Mouse (Mus musculus) left cerebral cortex, postnatal 25 days (tissue): ENCODE results near the gene Ddx41. TPM values are rescaled to one million over a fixed set of nuclear protein-coding genes. Genes with fewer than 3 reads are reported as not detected.
"Not testable (repeated sequence)": the region's sequence is repeated elsewhere in the genome, so short reads cannot be mapped to it uniquely, and the experiment has no call there.

Source experiments
- DNase-seq, 2 experiments: peaks; one replicate each; pipeline ENCODE4 v3.0.0; 2022; ENCODE audit warnings: low spot score in 2 of 2, mixed read lengths in 1 of 2
- intact Hi-C: fragments of 180-260 bp; cut with DNase I; formaldehyde crosslinking; loops from one replicate; pipeline ENCODE4 v1.15.1; 2025
- total RNA-seq, 2 experiments: library from RNA; stranded (reverse); gene quantifications; 2 replicates each; pipeline ENCODE4 v1.2.3; 2021

Gene Ddx41
- total RNA-seq, result 10 to 100 TPM; 53.6 to 58.0 TPM

GRCm38 (mm10) chr13:55536194-55537175 lies at the start of gene Ddx41:
Ddx41 (minus strand) TSS chr13:55536658.
- intact Hi-C loops, result loop anchor here (5.0 kb wide), 1 partner anchor 129 kb away; no protein-coding TSS in a partner anchor
- DNase-seq, result peak; percentile 100

- intact Hi-C loops, result no loop called here
- DNase-seq, result no peak
These were observed 41.6 kb upstream of the Ddx41 start for GRCm38 (mm10) chr13:55578086-55578485.

GRCm38 (mm10) chr13:55576872-55577271 lies 40.4 kb upstream of the Ddx41 start:
- intact Hi-C loops, DNase-seq: not testable (repeated sequence)

GRCm38 (mm10) chr13:55575932-55576331 lies 39.5 kb upstream of the Ddx41 start:
- intact Hi-C loops, result no loop called here
- no peak for DNase-seq

GRCm38 (mm10) chr13:55574321-55574720 lies 37.9 kb upstream of the Ddx41 start:
- intact Hi-C loops, result no loop called here
- DNase-seq, result no peak

GRCm38 (mm10) chr13:55573432-55573831 lies 37.0 kb upstream of the Ddx41 start, which contains the start of gene Tmed9:
Tmed9 (plus strand) TSS chr13:55573732.
- no peak for DNase-seq
- intact Hi-C loops, result no loop called here

- no peak for DNase-seq
- intact Hi-C loops, result no loop called here
These were observed 35.5 kb upstream of the Ddx41 start for GRCm38 (mm10) chr13:55571977-55572376.

- peak; percentile 92 to 93 for DNase-seq
- intact Hi-C loops, result no loop called here
These were observed 34.7 kb upstream of the Ddx41 start, which contains the start of gene Fam193b for GRCm38 (mm10) chr13:55571027-55571751. Fam193b (minus strand) TSS chr13:55571120.

- peak; percentile 31 for DNase-seq
- intact Hi-C loops, result no loop called here
These were observed 34.0 kb upstream of the Ddx41 start for GRCm38 (mm10) chr13:55570286-55570973.

- peak; percentile 18 to 32 for DNase-seq
- intact Hi-C loops, result no loop called here
These were observed 33.3 kb upstream of the Ddx41 start for GRCm38 (mm10) chr13:55569726-55570285.

GRCm38 (mm10) chr13:55568524-55568923 lies 32.1 kb upstream of the Ddx41 start:
- intact Hi-C loops, DNase-seq: not testable (repeated sequence)

GRCm38 (mm10) chr13:55567949-55568348 lies 31.5 kb upstream of the Ddx41 start:
- DNase-seq, result no peak
- intact Hi-C loops, result no loop called here

GRCm38 (mm10) chr13:55567001-55567400 lies 30.5 kb upstream of the Ddx41 start:
- intact Hi-C loops, result no loop called here
- DNase-seq, result no peak

GRCm38 (mm10) chr13:55563266-55563879 lies 26.9 kb upstream of the Ddx41 start:
- intact Hi-C loops, result no loop called here
- DNase-seq, result no peak

- no peak for DNase-seq
- intact Hi-C loops, result no loop called here
These were observed 21.0 kb upstream of the Ddx41 start for GRCm38 (mm10) chr13:55557499-55557898.

GRCm38 (mm10) chr13:55555921-55556320 lies 19.5 kb upstream of the Ddx41 start:
- DNase-seq, result no peak
- intact Hi-C loops, result no loop called here

- intact Hi-C loops, result no loop called here
- no peak for DNase-seq
These were observed 12.6 kb upstream of the Ddx41 start for GRCm38 (mm10) chr13:55549061-55549460.

GRCm38 (mm10) chr13:55548426-55548825 lies 12.0 kb upstream of the Ddx41 start:
- intact Hi-C loops, result no loop called here
- DNase-seq, result no peak

- intact Hi-C loops, result no loop called here
- no peak for DNase-seq
These were observed 11.5 kb upstream of the Ddx41 start for GRCm38 (mm10) chr13:55547916-55548315.
